Mouse (Mus musculus): ENCODE measurements around the gene F3. TPM values are rescaled to one million over a fixed set of nuclear protein-coding genes. Genes with fewer than 3 reads are reported as not detected.

The F3 gene
- 0.44 TPM in 1 of 2 replicates, not detected in the other for polyA plus RNA-seq (2012; ENCODE audit: insufficient read depth, insufficient read length, missing spikeins)

DNA sequence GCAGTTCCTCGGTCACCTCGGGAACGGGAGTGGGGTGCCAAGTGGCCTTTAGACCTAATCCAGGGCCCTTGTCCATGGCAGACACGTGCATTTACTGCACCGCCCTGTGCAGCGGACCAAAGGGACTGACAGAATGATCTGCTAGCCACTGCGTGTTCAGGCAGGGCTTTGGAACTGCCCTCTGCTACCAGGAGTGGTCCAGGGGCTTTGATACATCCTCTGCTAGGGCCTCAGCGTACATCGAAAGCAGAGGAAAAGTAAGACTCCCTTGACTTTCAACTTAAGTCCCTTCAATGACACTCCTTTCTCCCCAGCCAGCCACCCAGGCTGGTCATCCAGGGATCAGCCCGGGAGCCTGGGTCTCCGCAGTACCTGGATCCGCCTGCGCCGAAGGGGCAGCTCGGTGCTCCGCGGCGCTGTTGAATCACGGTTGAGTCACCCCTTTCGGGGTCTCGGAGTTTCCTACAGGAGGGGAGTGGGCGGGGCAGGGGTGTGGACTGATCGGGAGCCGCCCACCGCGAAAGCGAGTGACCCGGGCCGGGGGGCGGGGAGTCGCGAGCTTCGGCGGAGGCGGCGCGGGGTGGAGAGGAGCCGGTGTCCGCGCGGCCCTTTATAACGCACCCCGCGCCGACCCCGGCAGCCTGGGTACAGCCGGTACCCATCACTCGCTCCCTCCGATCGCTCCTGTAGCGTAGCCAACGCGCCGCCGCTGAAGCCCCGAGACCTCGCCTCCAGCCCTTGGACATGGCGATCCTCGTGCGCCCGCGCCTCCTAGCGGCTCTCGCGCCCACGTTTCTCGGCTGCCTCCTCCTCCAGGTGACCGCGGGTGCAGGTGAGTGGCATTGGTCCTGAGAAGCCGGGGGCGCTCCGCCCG is at the start of gene F3:
F3 (plus strand) TSS at position 567 of the 874 bp plus-strand sequence.
- TF ChIP-seq CTCF (IDR thresholded peaks at IDR 0.05; ENCODE audit: low read depth, low read length), result peak; percentile 21; the same call in 1 of the 2 replicates
- TF ChIP-seq POLR2A (IDR thresholded peaks at IDR 0.05; ENCODE audit: borderline replicate concordance, low read depth, low read length), result no peak
- H3K27ac ChIP-seq (ENCODE audit: insufficient read depth, low read depth, low read length), result no peak within 1 kb of the TSS

DNA sequence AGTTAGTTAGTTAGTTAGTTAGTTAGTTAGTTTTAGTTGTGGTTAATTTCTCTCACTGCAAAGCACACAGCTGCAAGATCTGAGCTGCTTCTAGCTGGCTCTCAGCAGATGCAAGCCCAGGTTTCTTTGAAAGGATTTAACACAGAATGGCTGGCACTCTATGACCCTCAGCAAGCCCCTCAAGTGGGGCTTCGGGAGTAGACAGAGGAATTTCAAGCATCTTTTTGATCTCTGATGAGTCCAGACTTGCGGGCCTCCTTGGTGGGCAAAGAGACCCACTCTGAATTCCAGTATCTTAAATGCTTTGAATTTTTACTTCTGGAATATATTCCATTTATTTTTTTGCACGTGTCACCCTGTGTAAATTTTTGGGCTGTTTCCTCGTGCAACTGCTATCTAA is 44.4 kb upstream of the F3 start:
- no peak overlapping the region for H3K4me3 ChIP-seq (ENCODE audit: insufficient read depth, low read length)
- H3K4me1 ChIP-seq (ENCODE audit: control insufficient read depth, insufficient read depth, low read length), result peaks cover 4% of the 10 kb centered on the region
- no peak for TF ChIP-seq POLR2A (IDR thresholded peaks at IDR 0.05; ENCODE audit: borderline replicate concordance, low read depth, low read length)
- TF ChIP-seq CTCF (IDR thresholded peaks at IDR 0.05; ENCODE audit: low read depth, low read length), result no peak
- H3K27ac ChIP-seq (ENCODE audit: insufficient read depth, low read depth, low read length), result no peak overlapping the region

More for the DNA sequence above, at the start of gene F3:
- H3K4me3 ChIP-seq (ENCODE audit: insufficient read depth, low read length), result peak within 1 kb of the TSS; percentile 61
- H3K4me1 ChIP-seq (ENCODE audit: control insufficient read depth, insufficient read depth, low read length), result peaks cover 10% of the 10 kb centered on the region

DNA sequence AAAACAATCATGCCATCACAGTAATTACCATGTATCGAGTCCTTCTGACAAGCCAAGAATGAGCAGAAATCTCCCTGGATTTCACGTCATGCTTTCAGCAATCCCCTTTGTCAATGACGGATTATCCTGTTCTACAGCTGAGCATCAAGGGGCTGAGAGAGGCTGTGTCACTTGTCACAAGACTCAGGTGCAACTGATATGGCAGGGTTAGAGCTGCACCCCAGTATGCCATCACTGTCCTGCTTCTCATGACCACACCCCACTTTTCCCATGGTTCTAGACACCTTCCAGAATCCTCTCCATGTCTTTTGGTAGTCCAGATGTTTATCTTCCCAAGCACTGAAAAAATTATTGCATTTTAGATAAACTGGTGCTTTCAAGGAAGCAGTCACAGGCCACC is 43.9 kb upstream of the F3 start:
- Histone ChIP-seq H3K27ac (ENCODE audit: insufficient read depth, low read depth, low read length) (no peak overlapping the region), H3K4me3 (ENCODE audit: insufficient read depth, low read length) (no peak overlapping the region), H3K4me1 (ENCODE audit: control insufficient read depth, insufficient read depth, low read length) (peaks cover 4% of the 10 kb centered on the region)
- no peak for TF ChIP-seq CTCF (IDR thresholded peaks at IDR 0.05; ENCODE audit: low read depth, low read length)
- no peak for TF ChIP-seq POLR2A (IDR thresholded peaks at IDR 0.05; ENCODE audit: borderline replicate concordance, low read depth, low read length)

DNA sequence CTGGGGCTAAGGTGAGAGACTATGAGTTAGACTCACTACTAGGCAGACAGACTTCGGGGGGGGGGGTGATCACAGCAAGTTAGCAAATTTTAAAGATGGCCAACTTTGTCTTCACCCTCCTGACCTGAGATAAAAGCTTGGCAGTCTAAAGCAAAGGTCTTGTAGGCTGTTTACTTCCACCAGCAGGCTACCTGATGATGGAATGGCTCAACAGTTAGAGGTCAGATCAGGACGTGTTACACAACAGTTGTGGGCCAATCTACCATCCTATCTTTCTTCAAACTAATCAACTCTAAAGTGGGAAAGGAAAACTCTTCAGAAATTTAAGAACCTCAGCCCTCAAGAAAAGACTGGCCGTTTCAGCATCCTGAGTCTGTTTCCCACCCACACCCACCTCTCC is 43.1 kb upstream of the F3 start:
- Histone ChIP-seq H3K27ac (ENCODE audit: insufficient read depth, low read depth, low read length) (no peak overlapping the region), H3K4me1 (ENCODE audit: control insufficient read depth, insufficient read depth, low read length) (peaks cover 4% of the 10 kb centered on the region), H3K4me3 (ENCODE audit: insufficient read depth, low read length) (no peak overlapping the region)
- TF ChIP-seq POLR2A (IDR thresholded peaks at IDR 0.05; ENCODE audit: borderline replicate concordance, low read depth, low read length) (no peak), CTCF (IDR thresholded peaks at IDR 0.05; ENCODE audit: low read depth, low read length) (no peak)

DNA sequence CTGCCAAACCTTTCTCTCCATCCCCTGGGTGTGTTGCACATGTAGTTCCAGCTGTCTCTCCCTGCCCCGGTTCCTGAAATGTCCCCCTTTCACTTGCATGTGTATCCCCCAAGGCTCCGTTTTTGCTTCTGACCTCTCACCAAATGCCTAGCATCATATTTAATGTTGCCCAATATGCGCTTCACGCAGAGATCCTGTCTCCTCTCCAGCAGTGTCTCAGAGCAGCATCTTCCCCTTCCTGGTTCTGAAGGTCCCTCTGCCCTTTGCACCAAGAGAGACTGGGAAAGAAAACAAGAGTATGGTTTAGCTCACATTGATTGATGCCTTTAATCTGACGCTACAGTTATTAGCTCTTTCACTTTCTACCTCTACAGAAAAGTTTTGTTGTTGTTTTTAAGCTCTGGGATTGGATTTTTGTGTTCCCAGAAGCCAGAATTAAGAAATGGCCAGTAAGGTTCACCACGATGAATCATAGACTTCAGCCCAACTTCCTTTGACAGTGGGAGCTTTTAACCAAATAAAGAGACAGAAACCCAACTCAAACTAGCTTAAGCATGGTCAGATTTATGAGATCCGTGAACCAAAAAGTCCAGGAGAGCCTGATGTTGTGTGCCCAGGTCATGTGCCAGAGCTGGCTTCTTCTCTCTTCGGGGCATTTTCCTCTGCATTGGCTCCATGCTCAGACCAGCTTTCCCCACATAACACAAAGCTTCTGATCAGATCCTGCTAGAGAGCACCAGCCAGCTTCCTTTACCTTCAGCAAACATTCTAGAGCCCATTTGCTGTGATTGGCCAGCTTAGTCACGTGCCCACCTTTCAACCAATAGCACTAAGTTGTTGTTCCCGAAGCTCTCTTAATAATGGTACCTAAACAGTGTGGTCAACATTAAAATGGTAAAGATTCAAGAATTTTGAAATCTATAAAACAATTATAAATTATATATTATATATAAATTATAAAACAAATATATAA is 40.6 kb upstream of the F3 start:
- H3K27ac ChIP-seq (ENCODE audit: insufficient read depth, low read depth, low read length), result no peak overlapping the region

DNA sequence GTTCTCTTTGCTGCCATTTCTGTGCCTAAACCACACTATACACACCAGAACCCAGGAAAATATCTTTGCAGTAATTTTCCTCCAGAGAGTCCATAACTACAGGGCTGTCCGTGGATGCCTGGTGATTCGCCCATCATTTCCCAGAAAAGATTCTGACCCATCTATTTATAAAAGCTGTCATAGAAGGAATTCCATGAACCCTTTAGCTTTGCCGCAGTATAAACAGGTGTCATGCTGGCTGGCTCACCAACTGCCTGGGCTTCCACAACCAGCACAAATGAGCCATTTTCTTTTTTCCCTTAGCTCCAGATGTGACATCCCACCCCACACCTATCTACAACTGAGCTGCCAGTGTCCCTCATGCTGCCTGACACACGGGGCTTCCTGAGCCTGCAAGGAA is 38.8 kb upstream of the F3 start:
- H3K4me1 ChIP-seq (ENCODE audit: control insufficient read depth, insufficient read depth, low read length), result peaks cover 4% of the 10 kb centered on the region
- TF ChIP-seq CTCF (IDR thresholded peaks at IDR 0.05; ENCODE audit: low read depth, low read length) (no peak), POLR2A (IDR thresholded peaks at IDR 0.05; ENCODE audit: borderline replicate concordance, low read depth, low read length) (no peak)
- no peak overlapping the region for H3K27ac ChIP-seq (ENCODE audit: insufficient read depth, low read depth, low read length)

More for the DNA sequence above, 40.6 kb upstream of the F3 start:
- Histone ChIP-seq H3K4me3 (ENCODE audit: insufficient read depth, low read length) (no peak overlapping the region), H3K4me1 (ENCODE audit: control insufficient read depth, insufficient read depth, low read length) (peaks cover 4% of the 10 kb centered on the region)
- TF ChIP-seq CTCF (IDR thresholded peaks at IDR 0.05; ENCODE audit: low read depth, low read length) (no peak), POLR2A (IDR thresholded peaks at IDR 0.05; ENCODE audit: borderline replicate concordance, low read depth, low read length) (no peak)

DNA sequence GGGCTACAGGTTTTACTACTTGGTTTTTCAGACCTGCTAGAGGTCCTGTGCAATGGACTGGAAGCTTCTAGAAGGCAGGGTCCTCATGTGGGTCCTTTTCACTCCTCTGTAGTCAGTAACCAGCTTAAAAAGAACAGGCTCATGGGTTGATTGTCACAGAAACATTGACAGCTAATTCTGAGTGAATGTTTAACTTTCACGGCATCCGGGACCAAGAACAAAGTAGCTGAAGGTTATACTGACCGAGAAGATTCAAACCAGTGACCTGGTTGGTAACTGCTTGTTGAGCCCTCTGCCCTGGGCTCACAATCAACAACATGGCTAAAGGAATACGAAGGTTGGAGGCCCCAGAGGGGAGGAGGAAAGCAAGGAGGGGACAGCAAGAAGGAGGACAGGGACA is 38.4 kb upstream of the F3 start:
- H3K4me3 ChIP-seq (ENCODE audit: insufficient read depth, low read length), result no peak overlapping the region
- TF ChIP-seq POLR2A (IDR thresholded peaks at IDR 0.05; ENCODE audit: borderline replicate concordance, low read depth, low read length), result no peak
- no peak for TF ChIP-seq CTCF (IDR thresholded peaks at IDR 0.05; ENCODE audit: low read depth, low read length)
- no peak overlapping the region for H3K27ac ChIP-seq (ENCODE audit: insufficient read depth, low read depth, low read length)
- peaks cover 4% of the 10 kb centered on the region for H3K4me1 ChIP-seq (ENCODE audit: control insufficient read depth, insufficient read depth, low read length)

More for the DNA sequence above, 38.8 kb upstream of the F3 start:
- no peak overlapping the region for H3K4me3 ChIP-seq (ENCODE audit: insufficient read depth, low read length)

DNA sequence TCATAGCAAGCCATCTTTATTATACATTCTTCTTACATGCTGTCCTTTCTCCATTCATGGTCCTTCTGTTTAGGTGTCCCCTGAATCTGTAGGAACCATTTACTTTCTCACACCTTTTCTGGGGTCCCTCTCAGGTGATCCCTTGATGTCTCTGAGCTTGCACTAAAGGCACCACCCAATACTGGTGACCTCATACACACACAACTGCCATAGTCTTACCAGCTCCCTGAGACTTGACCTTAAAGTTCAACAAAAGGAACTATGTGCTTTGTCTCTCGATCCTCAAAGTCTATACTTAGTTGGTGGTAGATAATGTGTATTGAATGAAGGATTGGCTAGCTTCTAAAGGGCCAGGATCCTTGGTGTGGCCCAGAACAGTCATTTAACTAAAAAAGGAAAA is 37.4 kb upstream of the F3 start:
- Histone ChIP-seq H3K27ac (ENCODE audit: insufficient read depth, low read depth, low read length) (no peak overlapping the region), H3K4me3 (ENCODE audit: insufficient read depth, low read length) (no peak overlapping the region), H3K4me1 (ENCODE audit: control insufficient read depth, insufficient read depth, low read length) (peaks cover 4% of the 10 kb centered on the region)
- no peak for TF ChIP-seq POLR2A (IDR thresholded peaks at IDR 0.05; ENCODE audit: borderline replicate concordance, low read depth, low read length)
- TF ChIP-seq CTCF (IDR thresholded peaks at IDR 0.05; ENCODE audit: low read depth, low read length), result no peak

DNA sequence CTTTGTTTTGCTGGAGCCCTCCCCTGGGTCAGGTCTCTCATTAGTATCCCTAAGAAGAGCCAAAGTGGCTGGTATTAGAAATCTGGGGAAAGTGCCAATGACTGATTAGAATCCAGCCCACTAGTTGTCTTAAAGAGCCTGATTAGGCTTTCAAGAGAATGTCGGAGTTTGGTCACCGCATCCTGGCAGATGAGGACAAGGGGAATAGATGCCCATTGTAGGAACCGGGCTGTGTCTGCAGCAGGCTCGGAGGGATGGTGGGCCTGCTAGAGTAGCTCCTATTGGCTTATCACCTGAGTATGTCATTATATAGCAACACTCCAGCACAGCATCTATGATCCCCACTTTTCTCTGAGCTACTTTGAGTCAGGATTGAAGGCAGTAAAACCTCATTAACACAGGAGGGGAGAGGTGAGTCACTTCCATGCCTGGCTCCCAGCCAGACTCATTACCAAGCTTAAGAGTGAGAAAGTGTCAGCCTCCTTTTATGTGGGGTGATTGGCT is 36.9 kb upstream of the F3 start:
- H3K4me1 ChIP-seq (ENCODE audit: control insufficient read depth, insufficient read depth, low read length), result peaks cover 4% of the 10 kb centered on the region
- TF ChIP-seq POLR2A (IDR thresholded peaks at IDR 0.05; ENCODE audit: borderline replicate concordance, low read depth, low read length) (no peak), CTCF (IDR thresholded peaks at IDR 0.05; ENCODE audit: low read depth, low read length) (no peak)
- no peak overlapping the region for H3K27ac ChIP-seq (ENCODE audit: insufficient read depth, low read depth, low read length)
- H3K4me3 ChIP-seq (ENCODE audit: insufficient read depth, low read length), result no peak overlapping the region

All from bone marrow macrophage, adult 2 months (primary cell).